Mouse (Mus musculus): ENCODE measurements around the gene Esyt1. TPM values are rescaled to one million over a fixed set of nuclear protein-coding genes. Genes with fewer than 3 reads are reported as not detected.
A peak's percentile ranks its signal among the peaks of the same experiment; 100 is the strongest.
"Not testable (repeated sequence)": the region's sequence is repeated elsewhere in the genome, so short reads cannot be mapped to it uniquely, and the experiment has no call there.

Esyt1 gene
- total and polyA plus RNA-seq, 3 experiments, result 20.2 to 48.0 (median 38.2) TPM

DNA sequence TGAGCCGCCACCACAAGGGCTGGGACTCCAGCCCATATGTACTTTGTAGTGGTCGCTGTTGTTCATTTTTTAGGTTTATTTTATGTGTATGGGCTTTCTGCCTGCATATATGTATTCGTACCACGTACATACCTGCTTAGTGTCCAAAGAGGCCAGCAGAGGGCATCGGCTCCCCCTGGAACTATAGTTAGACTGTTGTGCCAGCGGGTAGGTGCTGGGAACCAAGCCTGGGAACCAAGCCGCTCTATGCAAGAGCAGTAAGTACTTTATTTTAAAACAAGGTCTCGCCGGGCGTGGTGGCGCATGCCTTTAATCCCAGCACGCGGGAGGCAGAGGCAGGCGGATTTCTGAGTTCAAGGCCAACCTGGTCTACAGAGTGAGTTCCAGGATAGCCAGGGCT, 19.7 kb downstream of the Esyt1 start:
- H3K4me1 ChIP-seq (ENCODE audit: control insufficient read depth in 1 of 2, insufficient read depth in 2 of 2), result peaks cover 6 to 12% of the 10 kb centered on the region in 2 experiments
- H3K4me2 ChIP-seq (ENCODE audit: insufficient read depth, low read depth, poor library complexity, severe bottlenecking), result no peak overlapping the region
- H3K9me3 ChIP-seq (replicated peaks; ENCODE audit: low read length), result peaks cover 2% of the 10 kb centered on the region
- TF ChIP-seq E2F4 (IDR thresholded peaks at IDR 0.05; ENCODE audit: insufficient replicate concordance, low read depth, low read length) (no peak), SMC3 (IDR thresholded peaks at IDR 0.05; ENCODE audit: low read depth, low read length) (0 out of 2 replicates have a peak, but pooled peaks have one; percentile 15), CTCF (conservative IDR thresholded peaks at IDR 0.05 in 1 of 2, IDR thresholded peaks at IDR 0.05 in 1 of 2; ENCODE audit: low read depth in 2 of 2, low read length in 2 of 2) (peak in 1 of 2 experiments; percentile 40; a peak in 2 of 4 replicates)
- in situ Hi-C loops (cut with MboI; ENCODE audit: low pct_ligation_motif_present, low pct_unique_long_range_greater_than_20kb, low sequenced_read_pairs) (no loop called here), dilution Hi-C loops (cut with MboI; ENCODE audit: extremely low pct_ligation_motif_present, extremely low pct_unique_long_range_greater_than_20kb, low sequenced_read_pairs) (no loop called here)
- peaks cover 12 to 23% of the 10 kb centered on the region in 2 experiments for H3K36me3 ChIP-seq (replicated peaks in 1 of 2; ENCODE audit: control insufficient read depth in 1 of 2, insufficient read depth in 1 of 2, low read length in 1 of 2)
- H3K79me2 ChIP-seq (replicated peaks; ENCODE audit: control insufficient read depth, extremely low read depth, insufficient read depth, poor library complexity, severe bottlenecking), result no peaks in the 10 kb centered on the region
- H3K4me3 ChIP-seq (replicated peaks in 1 of 3; ENCODE audit: low read depth in 2 of 3, low read length in 2 of 3, poor library complexity in 1 of 3), result no peak overlapping the region
- no peak overlapping the region for H3K9ac ChIP-seq (ENCODE audit: insufficient read depth, low read depth)
- DNase-seq (ENCODE audit: extremely low read depth), result no peak
- H3K27ac ChIP-seq (ENCODE audit: insufficient read depth, low read depth), result no peak overlapping the region
- no peaks in the 10 kb centered on the region for H3K27me3 ChIP-seq (replicated peaks)

DNA sequence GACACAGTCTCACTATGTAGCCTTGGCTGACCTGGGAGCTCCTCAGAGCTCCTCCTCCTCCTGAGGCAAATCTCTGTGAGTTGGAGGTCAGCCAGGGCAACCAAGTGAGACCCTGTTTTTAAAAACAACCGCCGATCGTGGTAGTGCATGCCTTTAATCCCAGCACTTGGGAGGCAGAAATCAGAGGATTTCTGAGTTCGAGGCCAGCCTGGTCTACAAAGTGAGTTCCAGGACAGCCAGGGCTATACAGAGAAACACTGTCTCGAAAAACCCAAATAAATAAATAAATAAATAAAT, 20.4 kb downstream of the Esyt1 start:
- H3K27ac ChIP-seq (ENCODE audit: insufficient read depth, low read depth); H3K27me3 ChIP-seq (replicated peaks); H3K4me2 ChIP-seq (ENCODE audit: insufficient read depth, low read depth, poor library complexity, severe bottlenecking); H3K4me3 ChIP-seq (replicated peaks in 1 of 3; ENCODE audit: low read depth in 2 of 3, low read length in 2 of 3, poor library complexity in 1 of 3); H3K9me3 ChIP-seq (replicated peaks; ENCODE audit: low read length); H3K79me2 ChIP-seq (replicated peaks; ENCODE audit: control insufficient read depth, extremely low read depth, insufficient read depth, poor library complexity, severe bottlenecking); DNase-seq (ENCODE audit: extremely low read depth); in situ Hi-C loops (cut with MboI; ENCODE audit: low pct_ligation_motif_present, low pct_unique_long_range_greater_than_20kb, low sequenced_read_pairs); H3K9ac ChIP-seq (ENCODE audit: insufficient read depth, low read depth); dilution Hi-C loops (cut with MboI; ENCODE audit: extremely low pct_ligation_motif_present, extremely low pct_unique_long_range_greater_than_20kb, low sequenced_read_pairs): not testable (repeated sequence)
- H3K36me3 ChIP-seq (replicated peaks in 1 of 2; ENCODE audit: control insufficient read depth in 1 of 2, insufficient read depth in 1 of 2, low read length in 1 of 2), result peaks cover 6 to 17% of the 10 kb centered on the region in 2 experiments
- peaks cover 6 to 12% of the 10 kb centered on the region in 2 experiments for H3K4me1 ChIP-seq (ENCODE audit: control insufficient read depth in 1 of 2, insufficient read depth in 2 of 2)

DNA sequence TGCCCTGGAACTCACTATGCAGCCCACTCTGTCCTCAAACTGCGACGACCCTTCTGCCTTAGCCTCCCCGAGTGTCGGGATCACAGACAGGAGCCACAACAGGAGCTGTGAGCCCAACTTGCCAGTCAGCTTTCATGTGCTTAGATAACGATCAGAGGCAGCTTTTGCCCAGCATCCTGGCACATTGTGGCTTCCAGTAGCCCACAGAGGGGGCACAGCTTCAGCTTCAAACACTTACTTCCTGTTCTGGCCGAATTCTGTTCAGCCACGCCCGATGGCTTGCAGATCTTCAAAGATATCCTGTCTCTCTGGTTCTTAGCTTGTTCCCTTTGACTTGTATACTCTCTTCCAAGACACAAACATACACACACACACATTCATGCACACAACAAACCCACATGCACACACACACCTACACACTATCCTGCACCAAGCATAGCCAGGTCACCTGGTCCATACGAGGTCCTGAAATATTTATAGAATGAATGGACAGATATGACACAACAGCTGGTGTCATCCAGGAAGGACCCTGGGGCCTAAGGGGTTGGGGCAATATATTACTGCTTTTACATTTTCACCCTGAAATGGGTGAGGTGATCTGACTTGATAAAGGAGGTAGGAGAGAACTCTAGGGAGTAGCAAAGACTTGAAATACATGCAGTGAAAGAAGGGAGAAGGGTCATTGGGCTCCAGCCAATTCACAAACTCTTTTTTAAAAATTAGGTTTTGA, 20.9 kb downstream of the Esyt1 start:
- H3K27me3 ChIP-seq (replicated peaks), result no peaks in the 10 kb centered on the region
- H3K79me2 ChIP-seq (replicated peaks; ENCODE audit: control insufficient read depth, extremely low read depth, insufficient read depth, poor library complexity, severe bottlenecking), result no peaks in the 10 kb centered on the region
- H3K27ac ChIP-seq (ENCODE audit: insufficient read depth, low read depth), result no peak overlapping the region
- in situ Hi-C loops (cut with MboI; ENCODE audit: low pct_ligation_motif_present, low pct_unique_long_range_greater_than_20kb, low sequenced_read_pairs) (no loop called here), dilution Hi-C loops (cut with MboI; ENCODE audit: extremely low pct_ligation_motif_present, extremely low pct_unique_long_range_greater_than_20kb, low sequenced_read_pairs) (no loop called here)
- H3K4me1 ChIP-seq (ENCODE audit: control insufficient read depth in 1 of 2, insufficient read depth in 2 of 2), result peaks cover 6 to 15% of the 10 kb centered on the region in 2 experiments
- TF ChIP-seq ELF1 (IDR thresholded peaks at IDR 0.05; ENCODE audit: low read depth, low read length) (0 out of 2 replicates have a peak, but pooled peaks have one; percentile 15), ETS1 (conservative IDR thresholded peaks at IDR 0.05; ENCODE audit: low read depth, low read length) (no peak)
- H3K9ac ChIP-seq (ENCODE audit: insufficient read depth, low read depth), result no peak overlapping the region
- H3K4me3 ChIP-seq (replicated peaks in 1 of 3; ENCODE audit: low read depth in 2 of 3, low read length in 2 of 3, poor library complexity in 1 of 3), result no peak overlapping the region
- DNase-seq (ENCODE audit: extremely low read depth), result no peak
- no peak overlapping the region for H3K4me2 ChIP-seq (ENCODE audit: insufficient read depth, low read depth, poor library complexity, severe bottlenecking)
- peaks cover 2% of the 10 kb centered on the region for H3K9me3 ChIP-seq (replicated peaks; ENCODE audit: low read length)
- H3K36me3 ChIP-seq (replicated peaks in 1 of 2; ENCODE audit: control insufficient read depth in 1 of 2, insufficient read depth in 1 of 2, low read length in 1 of 2), result peaks cover under 1 to 12% of the 10 kb centered on the region in 2 experiments

DNA sequence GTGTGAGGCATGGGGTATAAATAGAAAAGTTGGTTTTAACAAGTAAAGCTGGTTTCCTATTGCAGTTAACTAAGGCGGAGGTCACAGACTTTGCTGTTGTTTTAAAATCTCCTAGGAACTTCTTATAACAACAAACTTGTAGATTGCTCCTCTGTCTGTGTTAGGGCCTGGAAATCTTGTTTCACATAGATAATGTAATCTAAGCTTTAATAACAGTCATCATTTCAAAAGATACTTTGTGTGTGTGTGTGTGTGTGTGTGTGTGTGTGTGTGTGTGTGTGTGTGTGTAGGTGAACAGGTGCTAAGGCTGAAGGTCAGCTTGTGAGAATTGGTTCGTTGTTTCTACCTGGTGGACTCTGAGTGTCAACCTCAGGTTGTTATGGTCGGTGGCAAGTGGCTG, 21.7 kb downstream of the Esyt1 start:
- no peak for DNase-seq (ENCODE audit: extremely low read depth)
- H3K27ac ChIP-seq (ENCODE audit: insufficient read depth, low read depth), result no peak overlapping the region
- peaks cover 0 to 4% of the 10 kb centered on the region in 2 experiments for H3K36me3 ChIP-seq (replicated peaks in 1 of 2; ENCODE audit: control insufficient read depth in 1 of 2, insufficient read depth in 1 of 2, low read length in 1 of 2)
- dilution Hi-C loops (cut with MboI; ENCODE audit: extremely low pct_ligation_motif_present, extremely low pct_unique_long_range_greater_than_20kb, low sequenced_read_pairs), result no loop called here
- H3K9me3 ChIP-seq (replicated peaks; ENCODE audit: low read length), result peaks cover 2% of the 10 kb centered on the region
- H3K79me2 ChIP-seq (replicated peaks; ENCODE audit: control insufficient read depth, extremely low read depth, insufficient read depth, poor library complexity, severe bottlenecking), result no peaks in the 10 kb centered on the region
- no peak overlapping the region for H3K4me3 ChIP-seq (replicated peaks in 1 of 3; ENCODE audit: low read depth in 2 of 3, low read length in 2 of 3, poor library complexity in 1 of 3)
- in situ Hi-C loops (cut with MboI; ENCODE audit: low pct_ligation_motif_present, low pct_unique_long_range_greater_than_20kb, low sequenced_read_pairs), result no loop called here
- peaks cover 6 to 15% of the 10 kb centered on the region in 2 experiments for H3K4me1 ChIP-seq (ENCODE audit: control insufficient read depth in 1 of 2, insufficient read depth in 2 of 2)
- H3K9ac ChIP-seq (ENCODE audit: insufficient read depth, low read depth), result no peak overlapping the region
- TF ChIP-seq MEF2A (IDR thresholded peaks at IDR 0.05; ENCODE audit: borderline replicate concordance, low read depth, low read length) (no peak), NELFE (IDR thresholded peaks at IDR 0.05; ENCODE audit: low read depth, low read length) (no peak), MXI1 (IDR thresholded peaks at IDR 0.05; ENCODE audit: low read depth, low read length) (no peak), USF2 (conservative IDR thresholded peaks at IDR 0.05; ENCODE audit: low read depth, low read length) (no peak), BHLHE40 (IDR thresholded peaks at IDR 0.05; ENCODE audit: low read depth, low read length) (no peak)
- no peaks in the 10 kb centered on the region for H3K27me3 ChIP-seq (replicated peaks)
- no peak overlapping the region for H3K4me2 ChIP-seq (ENCODE audit: insufficient read depth, low read depth, poor library complexity, severe bottlenecking)

Data from CH12.LX (cell line).